Mouse (Mus musculus) B cell, adult (primary cell): Measurements from ENCODE around the gene Slc22a15. TPM values are rescaled to one million over a fixed set of nuclear protein-coding genes. Genes with fewer than 3 reads are reported as not detected.

Experiments
- total RNA-seq: library from RNA; stranded (reverse); gene quantifications from 4 replicates; pipeline ENCODE4 v1.2.4, GENCODE M21; 2023; ENCODE audit not compliant: inconsistent age

Gene Slc22a15
- 0.78 to 1.8 TPM (median 1.3 TPM) in 4 replicates for total RNA-seq

GRCm38 (mm10) chr3:101923843-101924740, at the start of gene Slc22a15:
Gene Slc22a15 (minus strand): TSS chr3:101924453.

GRCm38 (mm10) chr3:101848816-101849215, 75.4 kb downstream of the Slc22a15 start, which contains the start of gene Mab21l3:
Gene Mab21l3 (minus strand): TSS chr3:101848959.

Other genes with a start within 250 kb of the Slc22a15 start
- gene Mab21l3, start 75.5 kb downstream of the Slc22a15 start, total RNA-seq, result not detected in 4 replicates
- not detected in 4 replicates for gene Nhlh2, start 85.6 kb upstream of the Slc22a15 start, total RNA-seq
- not detected in 4 replicates for gene Casq2, start 162.0 kb upstream of the Slc22a15 start, total RNA-seq